Mouse (Mus musculus) CH12.LX (cell line): ENCODE measurements around the gene Ttc13.

ENCODE experiments used
- CTCF ChIP-seq, 2 experiments: IDR thresholded peaks in 1 of 2; conservative IDR thresholded peaks in 1 of 2; 2 replicates each; pipeline ENCODE4 v1.5.1; 2011 to 2012; ENCODE audit warnings: low read depth in 2 of 2, low read length in 2 of 2, improper control_type of control experiment in 1 of 2, inconsistent platforms in 1 of 2, mild to moderate bottlenecking in 1 of 2, moderate library complexity in 1 of 2
- E2F4 ChIP-seq: IDR thresholded peaks from 2 replicates; pipeline ENCODE4 v1.6.1; 2011; ENCODE audit warnings: low read depth, low read length, improper control_type of control experiment; ENCODE audit not compliant: insufficient replicate concordance
- HCFC1 ChIP-seq: IDR thresholded peaks from 2 replicates; pipeline ENCODE4 v1.6.1; 2012; ENCODE audit warnings: low read depth, mild to moderate bottlenecking, inconsistent platforms, low read length, improper control_type of control experiment
- IRF4 ChIP-seq: IDR thresholded peaks from 2 replicates; pipeline ENCODE4 v1.6.1; 2014; ENCODE audit warnings: low read depth, mild to moderate bottlenecking, inconsistent platforms, low read length, improper control_type of control experiment
- NELFE ChIP-seq: IDR thresholded peaks from 2 replicates; pipeline ENCODE4 v1.6.1; 2011; ENCODE audit warnings: low read depth, low read length, improper control_type of control experiment
- POLR2A ChIP-seq: IDR thresholded peaks from 2 replicates; pipeline ENCODE4 v1.6.1; 2011; ENCODE audit warnings: low read depth, mild to moderate bottlenecking, improper control_type of control experiment, low read length
- RCOR1 ChIP-seq: conservative IDR thresholded peaks from 2 replicates; pipeline ENCODE4 v1.6.1; 2012; ENCODE audit warnings: low read depth, mild to moderate bottlenecking, inconsistent platforms, low read length, improper control_type of control experiment
- UBTF ChIP-seq: IDR thresholded peaks from 2 replicates; pipeline ENCODE4 v1.6.1; 2012; ENCODE audit warnings: low read depth, mild to moderate bottlenecking, inconsistent platforms, low read length, improper control_type of control experiment, moderate library complexity
- USF2 ChIP-seq: conservative IDR thresholded peaks from 2 replicates; pipeline ENCODE4 v1.6.1; 2011; ENCODE audit warnings: low read depth, low read length, improper control_type of control experiment
- ZNF384 ChIP-seq: IDR thresholded peaks from 2 replicates; pipeline ENCODE4 v1.6.1; 2012; ENCODE audit warnings: low read depth, low read length, improper control_type of control experiment, inconsistent platforms

GRCm38 (mm10) chr8:124732828-124733227, 11.0 kb upstream of the Ttc13 start:
- TF ChIP-seq POLR2A: no peak
- no peak for TF ChIP-seq HCFC1
- TF ChIP-seq NELFE: no peak
- no peak for TF ChIP-seq USF2
- no peak for TF ChIP-seq ZNF384
- no peak for TF ChIP-seq IRF4
- TF ChIP-seq RCOR1: no peak
- no peak for TF ChIP-seq E2F4
- no peak for TF ChIP-seq UBTF
- no peak for TF ChIP-seq CTCF (conservative IDR thresholded peaks at IDR 0.05 in 1 of 2, IDR thresholded peaks at IDR 0.05 in 1 of 2; ENCODE audit: low read depth in 2 of 2, low read length in 2 of 2)
